Mouse (Mus musculus): ENCODE results near the gene Samd8. TPM values are rescaled to one million over a fixed set of nuclear protein-coding genes. Genes with fewer than 3 reads are reported as not detected.

The Samd8 gene
- polyA plus RNA-seq, 1 experiment from 2014 or later = 16.9 TPM

DNA sequence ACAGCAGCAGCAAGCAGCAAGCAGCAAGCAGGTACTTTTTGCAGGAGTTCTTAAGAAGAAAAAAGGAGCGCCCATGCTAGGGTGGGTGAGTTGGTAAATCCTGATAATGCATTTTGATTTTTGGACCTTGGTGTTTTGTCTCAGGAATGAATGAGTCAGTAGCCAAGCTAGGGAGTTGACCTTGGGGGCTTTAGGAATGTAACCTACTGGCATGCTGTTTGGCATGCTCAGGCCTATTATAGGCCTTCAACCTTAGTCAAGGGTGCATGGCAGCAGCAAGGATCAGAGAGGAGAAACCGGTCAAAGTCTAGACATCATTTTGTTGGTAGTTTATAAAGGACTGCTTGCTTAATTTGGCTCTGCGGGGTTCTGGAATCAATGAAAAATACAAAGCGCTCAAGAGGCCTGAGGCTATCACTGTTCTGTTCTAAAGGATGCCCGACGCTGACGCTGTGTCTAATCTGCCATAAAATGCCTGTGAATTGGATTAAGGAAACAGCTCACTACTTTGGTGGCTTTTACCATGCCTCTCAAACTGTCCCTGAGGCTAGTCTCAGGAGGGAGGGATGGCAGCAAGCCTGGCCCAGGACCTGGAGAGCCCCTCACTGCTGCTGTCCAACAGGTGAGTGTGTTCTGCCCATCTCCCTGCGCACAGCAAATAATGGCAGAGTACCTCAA lies 28.2 kb upstream of the Samd8 start:
- no peak overlapping the region for H3K27ac ChIP-seq (replicated peaks)
- H3K9ac ChIP-seq = no peak overlapping the region
- no peak for ATAC-seq (ENCODE audit: low read depth)
- no peaks in the 10 kb centered on the region for H3K36me3 ChIP-seq
- H3K9me3 ChIP-seq = no peaks in the 10 kb centered on the region
- H3K27me3 ChIP-seq = no peaks in the 10 kb centered on the region
- H3K4me3 ChIP-seq = no peak overlapping the region
- H3K4me1 ChIP-seq (replicated peaks) = 0 out of 2 replicates have a peak, but pooled peaks cover 4% of the 10 kb centered on the region
- no peak overlapping the region for H3K4me2 ChIP-seq
- WGBS = 51% methylated on average over 8 of the region's 8 CpGs

GRCm38 (mm10) chr14:21729031-21729732 lies 21.1 kb upstream of the Samd8 start:
- Histone ChIP-seq H3K36me3 (no peaks in the 10 kb centered on the region), H3K27ac (replicated peaks) (no peak overlapping the region), H3K4me2 (no peak overlapping the region), H3K4me1 (replicated peaks) (no peaks in the 10 kb centered on the region), H3K9ac (no peak overlapping the region), H3K9me3 (peaks cover 5% of the 10 kb centered on the region; the same call in 1 of the 2 replicates), H3K27me3 (no peaks in the 10 kb centered on the region), H3K4me3 (no peak overlapping the region)
- no peak for ATAC-seq (ENCODE audit: low read depth)
- 93% methylated on average over 6 of the region's 6 CpGs for WGBS

- no peaks in the 10 kb centered on the region for H3K27me3 ChIP-seq
- WGBS = 94% methylated on average over 4 of the region's 4 CpGs
These were observed 20.4 kb upstream of the Samd8 start for GRCm38 (mm10) chr14:21729936-21730335.

GRCm38 (mm10) chr14:21733131-21733905 lies 17.0 kb upstream of the Samd8 start:
- Histone ChIP-seq H3K4me2 (no peak overlapping the region), H3K4me1 (replicated peaks) (no peaks in the 10 kb centered on the region), H3K27me3 (no peaks in the 10 kb centered on the region), H3K9ac (no peak overlapping the region), H3K9me3 (peaks cover 5% of the 10 kb centered on the region; the same call in 1 of the 2 replicates), H3K36me3 (no peaks in the 10 kb centered on the region), H3K4me3 (no peak overlapping the region), H3K27ac (replicated peaks) (no peak overlapping the region)
- 91% methylated on average over 15 of the region's 15 CpGs for WGBS
- ATAC-seq (ENCODE audit: low read depth) = no peak

More at GRCm38 (mm10) chr14:21729936-21730335, 20.4 kb upstream of the Samd8 start:
- Histone ChIP-seq H3K36me3 (no peaks in the 10 kb centered on the region), H3K4me1 (replicated peaks) (no peaks in the 10 kb centered on the region), H3K9ac (no peak overlapping the region), H3K4me3 (no peak overlapping the region), H3K27ac (replicated peaks) (no peak overlapping the region), H3K9me3 (peaks cover 5% of the 10 kb centered on the region; the same call in 1 of the 2 replicates), H3K4me2 (no peak overlapping the region)
- no peak for ATAC-seq (ENCODE audit: low read depth)

DNA sequence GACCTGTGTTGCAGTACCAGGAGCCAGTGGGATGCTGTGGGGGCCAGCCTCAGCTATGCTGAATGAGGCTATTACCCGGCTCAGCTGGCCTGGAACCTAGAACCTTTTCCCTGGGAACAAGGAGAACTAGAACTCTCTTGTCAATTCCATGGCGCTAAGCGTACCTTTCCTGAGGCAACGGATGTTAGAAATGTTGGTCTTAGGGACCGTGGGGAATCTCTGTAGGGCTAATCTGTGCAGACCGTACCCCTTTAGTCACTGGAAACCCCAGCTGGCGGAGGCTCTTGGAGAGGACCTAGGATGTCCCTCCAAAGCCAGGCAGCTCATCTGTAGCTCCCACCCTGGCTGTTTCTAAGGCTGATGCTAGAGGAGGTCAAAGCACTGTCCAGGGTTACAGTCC lies 10.0 kb upstream of the Samd8 start:
- 95% methylated on average over 7 of the region's 7 CpGs for WGBS
- Histone ChIP-seq H3K4me1 (replicated peaks) (no peaks in the 10 kb centered on the region), H3K27me3 (no peaks in the 10 kb centered on the region; the same call in 1 of the 2 replicates), H3K4me3 (no peak overlapping the region), H3K9me3 (no peaks in the 10 kb centered on the region), H3K27ac (replicated peaks) (no peak overlapping the region), H3K9ac (no peak overlapping the region), H3K36me3 (no peaks in the 10 kb centered on the region), H3K4me2 (no peak overlapping the region)
- ATAC-seq (ENCODE audit: low read depth) = no peak

DNA sequence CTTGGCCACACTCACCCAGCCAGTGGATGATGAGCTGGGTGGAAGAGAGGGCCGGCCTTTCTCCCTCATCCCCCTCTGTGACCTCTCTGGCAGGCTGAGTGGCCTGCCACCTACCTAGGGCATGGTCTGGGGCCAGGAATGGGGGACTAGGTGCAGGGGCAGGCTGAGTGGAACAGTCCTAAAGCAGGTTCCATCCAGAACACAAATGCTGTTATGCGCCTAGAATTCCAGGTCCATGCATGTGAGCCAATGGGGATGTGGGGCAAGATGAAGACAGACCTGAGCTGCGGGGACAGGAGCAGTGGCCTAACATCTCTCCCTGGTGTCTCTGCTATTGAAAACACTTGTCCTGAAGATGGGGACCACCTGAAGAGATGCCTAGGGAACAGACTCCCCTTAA lies 9.0 kb upstream of the Samd8 start:
- no peaks in the 10 kb centered on the region for H3K36me3 ChIP-seq
- H3K4me3 ChIP-seq = no peak overlapping the region
- ATAC-seq (ENCODE audit: low read depth) = peak; percentile 24; the same call in 1 of the 2 replicates
- H3K9me3 ChIP-seq = no peaks in the 10 kb centered on the region
- no peak overlapping the region for H3K27ac ChIP-seq (replicated peaks)
- 89% methylated on average over 3 of the region's 3 CpGs for WGBS
- no peaks in the 10 kb centered on the region for H3K4me1 ChIP-seq (replicated peaks)
- H3K27me3 ChIP-seq = no peaks in the 10 kb centered on the region; the same call in 1 of the 2 replicates
- H3K4me2 ChIP-seq = no peak overlapping the region
- H3K9ac ChIP-seq = no peak overlapping the region

- ATAC-seq (ENCODE audit: low read depth) = peak; percentile 87
- Histone ChIP-seq H3K36me3 (no peaks in the 10 kb centered on the region), H3K4me1 (replicated peaks) (no peaks in the 10 kb centered on the region), H3K27ac (replicated peaks) (no peak overlapping the region), H3K27me3 (no peaks in the 10 kb centered on the region; the same call in 1 of the 2 replicates), H3K4me3 (no peak overlapping the region), H3K9me3 (no peaks in the 10 kb centered on the region), H3K9ac (no peak overlapping the region), H3K4me2 (no peak overlapping the region)
- WGBS = 15% methylated on average over 4 of the region's 4 CpGs
These were observed 8.5 kb upstream of the Samd8 start for GRCm38 (mm10) chr14:21741786-21742185.

DNA sequence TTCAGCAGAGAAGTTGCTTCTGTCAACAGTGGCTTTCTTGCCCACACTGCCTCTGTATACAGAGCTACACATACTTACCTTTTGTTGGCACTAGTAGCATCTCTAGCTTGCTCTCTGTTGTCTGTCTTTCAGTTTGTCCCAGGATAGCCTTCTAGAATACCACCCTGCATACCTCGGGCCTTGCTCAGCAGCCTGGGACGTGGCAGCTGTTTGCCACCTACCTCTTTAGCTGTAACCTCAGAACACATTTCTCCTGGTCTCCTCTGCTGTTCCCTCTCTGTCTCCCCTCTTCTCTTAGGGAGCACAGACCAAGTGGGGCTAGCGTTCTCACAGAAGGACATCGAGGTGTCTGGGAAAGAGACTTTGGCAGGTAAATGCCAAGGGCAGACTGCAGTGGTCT lies 7.9 kb upstream of the Samd8 start:
- Histone ChIP-seq H3K4me1 (replicated peaks) (no peaks in the 10 kb centered on the region), H3K9me3 (no peaks in the 10 kb centered on the region), H3K36me3 (no peaks in the 10 kb centered on the region), H3K27ac (replicated peaks) (no peak overlapping the region), H3K4me3 (no peak overlapping the region), H3K27me3 (no peaks in the 10 kb centered on the region; the same call in 1 of the 2 replicates), H3K9ac (no peak overlapping the region), H3K4me2 (no peak overlapping the region)
- ATAC-seq (ENCODE audit: low read depth) = no peak
- WGBS = 88% methylated on average over 4 of the region's 4 CpGs

GRCm38 (mm10) chr14:21744169-21744568 lies 6.2 kb upstream of the Samd8 start:
- Histone ChIP-seq H3K4me3 (no peak overlapping the region), H3K4me1 (replicated peaks) (no peaks in the 10 kb centered on the region), H3K27me3 (no peaks in the 10 kb centered on the region; the same call in 1 of the 2 replicates), H3K36me3 (no peaks in the 10 kb centered on the region), H3K9ac (no peak overlapping the region), H3K27ac (replicated peaks) (no peak overlapping the region), H3K4me2 (no peak overlapping the region), H3K9me3 (no peaks in the 10 kb centered on the region)
- no peak for ATAC-seq (ENCODE audit: low read depth)
- WGBS = 100% methylated on average over 1 of the region's 1 CpGs

DNA sequence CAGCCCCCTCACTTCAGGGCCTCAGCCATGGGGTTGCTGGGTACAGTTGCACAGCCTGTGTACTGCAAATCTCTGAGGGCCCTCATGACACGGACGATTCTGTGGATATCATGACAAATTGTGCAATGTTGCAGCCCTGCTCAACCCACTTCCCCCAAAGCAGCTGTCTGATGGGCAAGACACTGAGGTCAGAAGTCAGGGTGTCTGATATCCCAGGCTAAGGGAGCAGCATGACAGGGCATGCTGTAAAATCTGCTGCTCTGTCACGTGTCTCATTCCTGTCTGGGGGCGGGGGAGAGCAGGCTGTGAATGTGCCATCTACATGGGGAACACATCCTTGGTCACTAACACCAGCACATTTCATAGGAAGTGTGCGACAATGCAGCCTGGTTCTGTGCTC lies 5.2 kb upstream of the Samd8 start:
- WGBS = 86% methylated on average over 5 of the region's 5 CpGs
- H3K27ac ChIP-seq (replicated peaks) = no peak overlapping the region
- no peaks in the 10 kb centered on the region; the same call in 1 of the 2 replicates for H3K27me3 ChIP-seq
- H3K36me3 ChIP-seq = no peaks in the 10 kb centered on the region
- ATAC-seq (ENCODE audit: low read depth) = no peak
- H3K4me3 ChIP-seq = no peak overlapping the region
- no peak overlapping the region for H3K9ac ChIP-seq
- H3K4me2 ChIP-seq = no peak overlapping the region
- no peaks in the 10 kb centered on the region for H3K9me3 ChIP-seq
- H3K4me1 ChIP-seq (replicated peaks) = no peaks in the 10 kb centered on the region

DNA sequence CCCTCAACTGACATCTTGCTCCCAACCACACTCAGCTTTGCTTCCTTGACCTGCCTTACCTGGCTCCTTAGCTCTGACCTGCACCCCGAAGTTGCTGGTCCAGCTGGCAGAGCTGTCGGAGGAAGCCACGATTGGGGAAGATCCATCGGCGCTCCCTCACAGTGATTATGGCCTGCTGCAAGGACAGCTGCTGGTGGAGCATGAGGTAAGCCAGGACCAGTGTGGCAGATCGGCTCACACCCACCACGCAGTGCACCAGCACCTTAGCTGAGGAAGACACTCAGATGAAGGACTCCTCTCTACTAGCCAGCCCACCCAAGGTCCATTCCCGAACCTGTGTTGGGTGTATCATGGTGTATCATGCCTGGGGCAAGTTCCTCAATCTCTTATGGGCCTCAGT lies 4.1 kb upstream of the Samd8 start:
- 89% methylated on average over 8 of the region's 8 CpGs for WGBS
- no peak for ATAC-seq (ENCODE audit: low read depth)
- no peaks in the 10 kb centered on the region for H3K36me3 ChIP-seq
- no peaks in the 10 kb centered on the region for H3K9me3 ChIP-seq
- no peak overlapping the region for H3K9ac ChIP-seq
- H3K4me1 ChIP-seq (replicated peaks) = 0 out of 2 replicates have a peak, but pooled peaks cover 1% of the 10 kb centered on the region
- H3K27me3 ChIP-seq = no peaks in the 10 kb centered on the region; the same call in 1 of the 2 replicates
- H3K4me3 ChIP-seq = no peak overlapping the region
- H3K4me2 ChIP-seq = no peak overlapping the region
- no peak overlapping the region for H3K27ac ChIP-seq (replicated peaks)

DNA sequence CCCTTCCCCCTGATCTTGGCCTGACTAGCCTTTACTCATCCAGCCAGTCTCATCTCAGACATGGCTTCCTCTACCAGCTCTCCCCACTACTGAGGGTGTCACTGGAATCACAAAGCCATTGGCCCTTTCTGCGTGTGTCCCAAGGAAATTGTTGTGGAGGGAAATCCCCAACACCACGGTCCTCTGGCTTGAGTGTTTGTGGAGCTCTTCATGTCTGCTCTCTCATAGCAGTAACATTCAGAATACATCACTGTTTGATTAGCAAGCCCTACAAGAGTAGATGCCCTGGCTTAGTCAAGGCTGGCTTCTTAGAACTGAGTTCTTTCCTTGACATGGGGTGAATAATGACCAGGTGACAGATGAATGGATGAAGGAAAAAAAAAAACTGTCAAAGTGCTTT lies 3.5 kb upstream of the Samd8 start:
- H3K9me3 ChIP-seq = no peaks in the 10 kb centered on the region
- H3K4me1 ChIP-seq (replicated peaks) = peaks cover 7% of the 10 kb centered on the region
- 80% methylated on average over 2 of the region's 2 CpGs for WGBS
- no peak overlapping the region for H3K27ac ChIP-seq (replicated peaks)
- no peaks in the 10 kb centered on the region for H3K36me3 ChIP-seq
- no peak overlapping the region for H3K4me3 ChIP-seq
- ATAC-seq (ENCODE audit: low read depth) = no peak
- no peaks in the 10 kb centered on the region; the same call in 1 of the 2 replicates for H3K27me3 ChIP-seq
- H3K9ac ChIP-seq = no peak overlapping the region
- H3K4me2 ChIP-seq = no peak overlapping the region
